8 mouse cellular contexts compared by ENCODE assay signal in the genomic region with DNA sequence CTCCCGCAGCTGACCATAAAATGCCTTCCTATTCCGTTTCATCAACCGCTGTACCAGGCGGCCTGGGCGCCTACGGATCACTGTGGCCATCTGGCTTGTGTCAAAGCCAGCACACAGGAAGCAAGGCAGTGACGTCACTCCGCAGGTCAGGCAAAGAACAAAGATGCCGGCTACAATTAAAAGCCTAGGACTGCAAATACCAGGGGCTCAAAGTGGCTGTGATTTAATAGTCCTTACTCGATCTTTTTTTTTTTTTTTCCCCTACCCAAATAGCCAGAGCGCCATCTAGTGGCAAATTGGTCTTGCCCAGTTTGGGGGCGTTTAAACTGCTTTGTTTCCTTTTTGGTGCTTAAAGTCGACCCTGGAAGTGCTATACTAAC. TPM values are rescaled to one million over a fixed set of nuclear protein-coding genes. Genes with fewer than 3 reads are reported as not detected.
A peak's percentile ranks its signal among the peaks of the same experiment; 100 is the strongest.
DNase-seq lines count a peak whose midpoint lies in the region; ATAC-seq and TF ChIP-seq lines count a peak whose summit lies in the region.

No protein-coding gene starts in this region.

- peak; percentile 71 for ATAC-seq in common myeloid progenitor, adult 5-6 weeks (replicated peaks; ENCODE audit: low read depth, poor library complexity, severe bottlenecking)
- ATAC-seq in heart, embryonic 12.5 days (ENCODE audit: insufficient number of reproducible peaks, low FRiP score) = peak; percentile 83
- peak; percentile 85 for ATAC-seq in kidney, embryonic 14.5 days (ENCODE audit: low FRiP score, low TSS enrichment)
- 0 out of 2 replicates have a peak, but pooled peaks have one; percentile 29 for ATAC-seq in lung, postnatal 0 days

- WGBS in heart, embryonic 12.5 days = 3% methylated on average over 13 of the region's 13 CpGs
- 2% methylated on average over 13 of the region's 13 CpGs for whole genome bisulfite sequencing in kidney, embryonic 14.5 days
- 6% methylated on average over 13 of the region's 13 CpGs for WGBS in lung, postnatal 0 days

- DNase-seq in 416B (ENCODE audit: low read depth) = peak; percentile 56
- DNase-seq in ES-CJ7 (ENCODE audit: low read depth, low spot score) = peak; percentile 74
- peak; percentile 72 for DNase-seq in lung, postnatal 0 days (ENCODE audit: low spot score)
- peak; percentile 69 for DNase-seq in retina, embryonic 14.5 days (ENCODE audit: low spot score)
- DNase-seq in urinary bladder, adult 2 months (ENCODE audit: low spot score) = no peak

- TF ChIP-seq CTCF in lung, postnatal 0 days (IDR thresholded peaks at IDR 0.05) = peak; percentile 68

- H3K27ac ChIP-seq in heart, embryonic 12.5 days (ENCODE audit: poor library complexity, severe bottlenecking) = peak overlapping the region; percentile 88
- H3K27ac ChIP-seq in kidney, embryonic 14.5 days (ENCODE audit: low read depth, low read length) = peak overlapping the region; percentile 73
- H3K27ac ChIP-seq in lung, postnatal 0 days (ENCODE audit: low read length) = no peak overlapping the region

- no peak for TF ChIP-seq EP300 in lung, postnatal 0 days (IDR thresholded peaks at IDR 0.05)

- H3K27me3 ChIP-seq in heart, embryonic 12.5 days (replicated peaks) = no peaks in the 10 kb centered on the region
- no peaks in the 10 kb centered on the region for H3K27me3 ChIP-seq in kidney, embryonic 14.5 days (ENCODE audit: control insufficient read depth, insufficient read depth, low read length)
- H3K27me3 ChIP-seq in lung, postnatal 0 days (replicated peaks; ENCODE audit: insufficient read depth, low read length) = no peaks in the 10 kb centered on the region

- H3K4me2 ChIP-seq in heart, embryonic 12.5 days = peak overlapping the region; percentile 63
- H3K4me2 ChIP-seq in kidney, embryonic 14.5 days (replicated peaks; ENCODE audit: low read depth, low read length) = peak overlapping the region; percentile 50
- peak overlapping the region; percentile 47 for H3K4me2 ChIP-seq in lung, postnatal 0 days (replicated peaks; ENCODE audit: low read depth, low read length)

- H3K36me3 ChIP-seq in heart, embryonic 12.5 days = peaks cover 16% of the 10 kb centered on the region
- H3K36me3 ChIP-seq in kidney, embryonic 14.5 days (ENCODE audit: control insufficient read depth, insufficient read depth, low read length) = no peaks in the 10 kb centered on the region
- H3K36me3 ChIP-seq in lung, postnatal 0 days (ENCODE audit: insufficient read depth, low read length) = no peaks in the 10 kb centered on the region

- no peaks in the 10 kb centered on the region for H3K9me3 ChIP-seq in heart, embryonic 12.5 days (replicated peaks)
- no peaks in the 10 kb centered on the region for H3K9me3 ChIP-seq in kidney, embryonic 14.5 days (ENCODE audit: control insufficient read depth, low read length)
- no peaks in the 10 kb centered on the region for H3K9me3 ChIP-seq in lung, postnatal 0 days (ENCODE audit: low read length)

- peak overlapping the region; percentile 21; the same call in 1 of the 2 replicates for H3K4me3 ChIP-seq in heart, embryonic 12.5 days
- peak overlapping the region; percentile 18; the same call in 1 of the 2 replicates for H3K4me3 ChIP-seq in kidney, embryonic 14.5 days (ENCODE audit: low read length)
- H3K4me3 ChIP-seq in lung, postnatal 0 days (ENCODE audit: low read depth, low read length) = 0 out of 2 replicates have a peak overlapping the region, but pooled peaks have one; percentile 15

- peak overlapping the region; percentile 60 for H3K9ac ChIP-seq in heart, embryonic 12.5 days
- H3K9ac ChIP-seq in kidney, embryonic 14.5 days (ENCODE audit: low read depth, low read length) = peak overlapping the region; percentile 34; the same call in 1 of the 2 replicates
- no peak overlapping the region for H3K9ac ChIP-seq in lung, postnatal 0 days (replicated peaks; ENCODE audit: low read depth)

- peaks cover 58% of the 10 kb centered on the region for H3K4me1 ChIP-seq in heart, embryonic 12.5 days (replicated peaks)
- peaks cover 35% of the 10 kb centered on the region for H3K4me1 ChIP-seq in kidney, embryonic 14.5 days (ENCODE audit: control insufficient read depth, insufficient read depth, low read length)
- peaks cover 3% of the 10 kb centered on the region; the same call in 1 of the 2 replicates for H3K4me1 ChIP-seq in lung, postnatal 0 days (ENCODE audit: insufficient read depth, low read depth, low read length)

RNA-seq across cellular contexts. Expression of gene Msrb3, which starts 26.4 kb away (rescaled TPM):
- total RNA-seq in common myeloid progenitor, adult 5-6 weeks (2017) = 4.8 and 4.9 TPM in 2 replicates
- polyA plus RNA-seq in heart, embryonic 12.5 days (2016; fragmentation: Nextera tagmentation; extraction: Ambion mirVana) = 24.1 and 25.9 TPM in 2 replicates
- polyA plus RNA-seq in kidney, embryonic 14.5 days (2014; fragmentation: Nextera tagmentation; extraction: Ambion mirVana) = 10.2 TPM in 2 replicates
- 18.5 and 18.8 TPM in 2 replicates for polyA plus RNA-seq in lung, postnatal 0 days (2015; fragmentation: Nextera tagmentation; extraction: Ambion mirVana)
- 142 and 145 TPM in 2 replicates for polyA plus RNA-seq in urinary bladder, adult 2 months (2012; rRNA removed)

Comparison
In these comparisons a context has a peak if more than half of its experiments do, and no peak if none do; other contexts are left out.
1. ATAC-seq: peak in every context shown above with its lines; median percentile 85 in kidney, embryonic 14.5 days; 83 in heart, embryonic 12.5 days; 71 in common myeloid progenitor, adult 5-6 weeks; 29 in lung, postnatal 0 days.